Mouse (Mus musculus) erythroblast, embryonic 14.5 days (primary cell): ENCODE data around the gene Olfr20.

Experiments used
- GATA1 ChIP-seq: IDR thresholded peaks from 2 replicates; pipeline ENCODE4 v1.6.1; 2012; ENCODE audit warnings: low read length, inconsistent platforms, mixed read lengths
- TAL1 ChIP-seq: IDR thresholded peaks from 3 replicates; pipeline ENCODE4 v1.6.1; 2012; ENCODE audit warnings: low read length, inconsistent platforms, mixed read lengths

GRCm38 (mm10) chr11:73370946-73371345 lies 20.4 kb downstream of the Olfr20 start, which contains the start of gene Olfr376:
- TF ChIP-seq TAL1 = no peak
- TF ChIP-seq GATA1 = no peak
